Mouse (Mus musculus) kidney, adult 2 months (tissue): ENCODE results near the gene Hint1.

Experiments
- CTCF ChIP-seq: fragments of 200-500 bp; conservative IDR thresholded peaks from 2 replicates; pipeline ENCODE4 v1.5.1; 2011; ENCODE audit warnings: low read depth, mild to moderate bottlenecking, control low read depth, low read length, moderate library complexity, mixed read lengths; ENCODE audit not compliant: insufficient read depth, insufficient read length
- POLR2A ChIP-seq: fragments of 200-500 bp; IDR thresholded peaks from one replicate; pipeline ENCODE4 v1.6.1; 2011; ENCODE audit warnings: low read depth, low read length, control low read depth

GRCm38 (mm10) chr11:54844424-54844823, 21.8 kb upstream of the Hint1 start:
- TF ChIP-seq POLR2A = no peak
- no peak for TF ChIP-seq CTCF
